Mouse (Mus musculus): Measurements from ENCODE around the gene Grm8.

Grm8 gene

DNA sequence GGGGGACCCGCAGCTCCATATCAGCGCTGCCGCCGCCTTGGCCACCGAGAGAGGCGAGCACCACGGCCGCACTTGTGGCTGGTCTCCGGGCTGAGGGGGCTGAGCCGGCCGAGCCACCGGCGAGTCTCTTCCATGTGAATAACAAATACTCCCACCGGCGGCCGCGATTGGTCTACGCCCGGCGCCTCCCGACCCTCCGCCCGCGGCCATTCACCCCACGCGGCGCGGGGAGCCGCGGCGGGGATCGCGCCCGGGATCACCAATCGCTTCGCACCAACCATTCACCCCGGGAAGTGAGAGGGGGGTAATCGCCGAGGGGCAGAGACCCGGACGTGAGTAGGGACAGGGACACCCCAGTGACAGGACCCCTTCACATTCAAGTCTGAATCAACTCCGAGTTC lies at the start of gene Grm8:
Grm8 (minus strand) TSS at position 178 of the 401 bp plus-strand sequence.
- no peak for DNase-seq (ENCODE audit: low spot score)

DNA sequence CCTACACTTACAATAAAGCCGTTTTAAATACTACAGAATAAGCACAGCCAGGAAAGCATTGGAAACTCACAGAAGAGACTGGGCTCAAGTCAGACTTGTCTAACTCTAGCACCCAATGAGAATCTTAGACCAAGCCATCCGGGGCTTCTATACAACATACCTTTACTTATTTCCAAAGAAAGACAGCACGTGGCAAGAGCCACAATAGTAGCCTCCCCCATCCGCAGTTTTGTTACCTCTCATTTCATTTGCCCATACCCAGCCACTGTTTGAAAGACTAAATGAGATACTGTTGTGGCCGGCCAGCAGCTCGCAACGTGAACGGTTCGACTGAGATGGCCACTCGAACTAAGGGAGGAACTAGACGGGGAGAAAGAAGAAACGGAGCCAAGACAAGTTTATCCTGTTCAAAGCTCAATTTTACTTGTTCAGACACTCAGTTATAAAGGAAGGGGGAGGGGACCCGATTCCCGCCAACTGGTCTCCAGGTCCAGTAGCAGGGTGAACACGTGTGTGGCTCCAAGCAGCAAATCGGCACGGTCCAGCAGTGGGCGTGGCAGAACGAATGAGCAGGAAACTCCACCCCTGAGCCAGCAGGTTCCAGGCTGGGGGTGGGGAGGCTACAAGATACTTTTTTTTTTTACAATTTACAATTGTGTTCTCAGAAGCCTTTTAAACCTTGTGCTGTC lies 35.0 kb upstream of the Grm8 start:
- no peak for DNase-seq (ENCODE audit: low spot score)

DNA sequence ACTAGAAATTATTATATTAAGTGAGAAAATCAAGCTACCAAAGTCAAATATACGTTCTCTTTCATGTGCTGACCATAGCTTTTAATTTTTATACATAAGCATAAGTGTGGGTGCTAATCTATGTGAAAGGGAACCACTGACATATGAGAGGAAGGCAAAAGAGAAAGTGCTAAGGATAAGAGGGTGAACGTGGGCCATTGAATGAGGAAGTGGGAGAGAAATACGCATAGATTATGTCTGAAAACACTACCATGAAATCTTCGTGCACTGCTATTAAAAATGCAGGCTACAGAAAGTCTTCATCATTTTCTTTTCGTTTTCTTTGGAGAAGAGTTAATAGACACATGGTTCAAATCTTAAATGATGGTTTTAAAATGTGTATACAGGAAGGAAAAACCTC lies 25.4 kb upstream of the Grm8 start:
- DNase-seq (ENCODE audit: low spot score): no peak

DNA sequence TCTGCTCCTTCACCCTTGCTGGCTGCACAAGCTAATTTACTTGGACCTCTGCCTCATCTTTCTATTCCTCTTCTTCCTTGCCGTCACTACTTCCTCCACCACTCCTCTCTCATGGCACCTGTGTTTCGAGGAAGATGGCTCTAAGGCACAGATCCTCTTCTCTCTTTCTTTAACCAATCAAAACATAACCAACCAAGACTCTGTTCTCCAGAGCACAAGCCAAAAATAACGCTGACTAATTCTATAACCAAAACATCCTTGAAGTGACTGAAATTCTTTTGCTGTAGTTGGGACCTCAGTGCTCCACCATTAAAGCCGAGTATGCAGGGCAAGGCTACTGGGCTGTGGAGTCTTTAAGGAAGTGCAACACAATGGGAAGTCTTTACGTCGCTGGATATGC lies 11.5 kb upstream of the Grm8 start:
- DNase-seq (ENCODE audit: low spot score): no peak

DNA sequence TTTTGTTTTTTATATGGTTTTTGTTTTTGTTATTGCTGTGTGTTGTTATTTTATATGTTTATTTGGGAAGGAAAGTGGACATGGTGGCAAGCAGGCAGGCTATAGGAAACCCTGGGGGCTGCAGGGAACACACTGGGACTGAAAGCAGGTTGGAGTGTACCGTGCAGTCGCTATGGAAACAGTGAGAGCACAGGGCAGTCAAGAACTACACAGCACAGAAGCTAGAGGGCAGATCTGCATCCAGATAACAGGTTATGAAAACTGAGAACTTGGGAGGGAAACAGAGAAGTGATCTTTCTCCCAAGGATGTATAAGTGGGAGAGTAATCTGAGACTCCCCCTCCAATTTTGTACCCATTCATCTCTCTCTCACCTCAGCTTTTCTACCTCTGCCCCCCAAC lies 7.4 kb upstream of the Grm8 start:
- DNase-seq (ENCODE audit: low spot score): no peak

DNA sequence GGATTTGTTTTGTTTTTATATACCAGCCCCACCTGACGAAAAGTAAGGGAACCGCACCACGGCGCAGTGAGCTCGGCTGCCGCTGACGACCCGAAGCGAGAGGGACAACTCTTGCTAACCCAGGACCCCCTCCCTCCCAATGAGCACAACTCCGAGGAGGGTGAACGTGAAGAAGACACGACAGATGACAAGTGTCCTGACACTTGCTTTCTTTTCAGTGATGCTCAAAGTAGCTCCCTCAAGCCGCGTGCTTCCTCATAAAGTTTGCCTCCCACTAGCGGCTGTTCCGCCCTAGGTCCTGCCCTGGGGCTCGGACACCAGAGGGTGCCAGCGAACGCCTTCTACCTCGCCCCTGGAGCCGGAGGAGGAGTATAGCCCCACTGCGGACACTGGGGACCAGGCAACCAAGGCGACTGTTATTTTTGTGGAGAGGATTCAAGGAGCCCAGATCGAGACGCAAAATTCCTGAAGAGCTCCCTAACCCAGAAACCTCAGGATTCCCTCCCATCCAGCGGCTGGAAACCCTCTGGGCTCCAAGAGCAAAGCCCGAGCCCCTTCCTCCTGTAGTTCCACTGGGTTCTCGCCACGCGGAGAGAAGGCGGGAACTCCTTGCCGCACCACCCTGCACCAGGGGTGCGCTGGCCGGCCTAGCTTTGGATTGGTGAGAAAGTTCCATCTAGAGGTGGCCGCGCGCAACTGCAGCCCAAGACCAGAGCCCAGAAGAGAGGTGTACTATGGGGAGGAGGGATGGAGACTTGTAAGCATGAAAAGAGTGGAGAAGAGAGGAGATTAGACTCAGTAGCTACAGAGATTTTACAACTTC lies 644 bp upstream of the Grm8 start:
- peak; percentile 86 for DNase-seq (ENCODE audit: low spot score)

DNA sequence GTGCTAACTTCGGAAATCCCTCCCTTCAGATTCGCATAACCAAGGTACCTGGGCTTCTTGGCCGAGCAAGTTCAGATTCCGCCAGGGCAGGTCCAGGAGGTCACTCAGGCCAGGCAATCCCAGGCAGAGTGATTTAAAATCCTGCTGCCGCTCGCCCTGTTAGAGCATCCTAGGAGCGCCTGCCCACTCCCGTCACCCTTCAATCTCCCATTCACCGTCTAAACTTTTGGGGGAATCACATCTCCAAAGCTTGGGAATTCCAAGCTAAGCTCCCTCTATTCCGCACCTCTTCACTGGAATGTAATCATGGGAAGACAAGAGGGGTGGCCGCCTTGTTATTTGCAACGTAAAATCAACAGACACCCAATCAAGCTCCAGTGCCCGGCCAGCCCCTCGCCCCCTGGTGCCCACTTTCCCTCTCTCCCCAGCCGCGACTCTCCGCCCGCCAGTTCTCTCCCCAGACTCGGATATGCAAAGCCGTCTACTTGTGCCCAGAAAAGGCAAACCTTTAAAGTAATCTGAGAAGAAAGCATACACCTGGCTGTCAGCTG lies 652 bp downstream of the Grm8 start:
- DNase-seq (ENCODE audit: low spot score): no peak

DNA sequence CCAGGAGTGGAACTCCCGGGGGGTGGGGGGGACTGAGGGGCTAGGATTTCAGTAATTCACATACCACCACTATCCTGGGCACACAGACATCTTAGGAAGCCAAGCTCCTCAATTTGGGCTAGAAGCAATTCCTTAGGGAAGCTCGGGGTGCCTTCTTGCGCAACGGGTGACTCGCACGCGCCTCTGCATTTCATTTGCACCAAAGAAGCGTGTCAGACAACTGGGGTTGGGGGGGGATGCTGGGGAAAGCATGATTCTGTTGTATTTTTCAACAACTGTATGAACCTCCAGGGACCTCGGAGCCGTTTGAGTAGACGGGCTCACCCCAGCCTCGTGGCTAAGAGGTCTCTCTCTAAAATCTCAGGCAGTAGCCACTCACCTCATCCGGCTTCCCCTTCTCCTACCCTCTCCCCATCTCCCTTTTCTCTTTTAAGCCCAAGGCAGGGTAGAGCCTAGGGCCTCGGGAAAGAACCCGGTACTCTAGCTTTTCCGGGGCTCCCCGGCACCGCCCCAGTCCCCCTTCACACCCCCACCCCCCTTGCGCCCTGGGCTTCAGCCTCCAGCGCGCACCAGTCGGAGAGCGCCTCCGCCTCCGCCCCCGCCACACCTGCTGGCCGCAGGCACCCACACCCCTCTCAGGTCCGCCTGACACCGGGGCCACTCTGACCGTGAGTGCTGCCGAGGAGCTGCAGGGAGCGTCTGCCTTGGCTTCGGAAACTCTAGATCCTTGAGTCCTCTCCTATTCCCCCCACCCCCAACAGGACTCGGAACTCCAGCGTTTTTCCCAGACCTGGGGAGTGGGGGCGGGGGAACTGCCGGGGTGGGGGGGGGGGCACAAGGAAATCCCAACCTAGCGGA lies 1.5 kb downstream of the Grm8 start:
- DNase-seq (ENCODE audit: low spot score): no peak

DNA sequence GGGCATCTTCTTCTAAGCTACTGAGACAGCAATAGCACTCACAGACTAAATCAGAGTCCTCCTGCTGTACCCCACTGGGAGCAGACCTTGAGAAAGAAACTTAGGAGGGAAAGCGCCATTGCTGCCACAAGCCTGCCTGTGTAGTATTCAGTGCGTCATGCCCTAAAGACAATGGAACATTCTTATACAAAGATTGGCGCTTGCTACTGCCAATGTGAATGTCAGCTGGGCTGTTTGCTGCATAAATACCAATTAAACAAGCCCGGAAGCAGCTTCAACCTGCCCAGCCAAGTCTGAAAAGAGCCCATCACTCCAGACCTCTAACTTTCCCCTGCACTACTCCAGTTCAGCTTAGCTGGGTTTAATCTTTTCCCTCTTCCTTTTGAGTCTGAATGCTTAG lies 2.9 kb downstream of the Grm8 start:
- no peak for DNase-seq (ENCODE audit: low spot score)

DNA sequence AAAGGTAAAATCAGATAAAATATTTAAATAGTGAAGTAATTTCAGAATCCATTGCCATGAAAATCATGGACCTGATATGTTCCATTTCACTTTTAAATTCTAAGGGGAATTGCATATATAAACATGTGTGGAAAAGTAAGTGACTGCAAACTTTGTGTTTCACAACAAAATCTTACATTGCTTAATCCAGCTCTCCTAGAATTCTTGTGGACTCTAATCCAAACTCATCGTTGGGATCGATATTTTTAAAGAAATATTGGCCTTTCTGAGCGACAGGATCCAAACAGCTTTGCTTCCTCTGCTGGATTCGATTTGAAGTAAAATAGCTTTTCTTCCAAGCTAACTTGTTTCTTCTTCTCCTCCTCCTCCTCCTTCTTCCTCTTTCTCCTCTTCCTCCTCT lies 6.1 kb downstream of the Grm8 start:
- DNase-seq (ENCODE audit: low spot score): no peak

DNA sequence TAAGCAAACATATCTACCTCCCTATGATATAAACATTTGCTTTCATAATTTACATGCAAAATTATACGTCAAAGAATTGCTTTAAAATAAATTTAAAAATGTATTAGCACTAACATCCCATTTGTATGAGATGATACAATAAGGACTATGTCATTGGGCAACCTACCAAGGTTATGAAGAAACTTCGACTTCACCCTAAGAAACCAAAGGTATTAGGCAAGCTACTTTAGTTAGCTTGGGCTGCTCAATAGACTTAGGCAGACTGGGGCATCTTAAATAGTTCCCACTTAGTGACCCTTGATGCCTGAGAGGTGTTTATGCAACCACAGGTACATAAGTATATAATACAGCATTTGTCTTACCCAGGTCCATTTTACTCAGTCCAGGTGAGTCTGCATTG lies 19.5 kb downstream of the Grm8 start:
- DNase-seq (ENCODE audit: low spot score): no peak

DNA sequence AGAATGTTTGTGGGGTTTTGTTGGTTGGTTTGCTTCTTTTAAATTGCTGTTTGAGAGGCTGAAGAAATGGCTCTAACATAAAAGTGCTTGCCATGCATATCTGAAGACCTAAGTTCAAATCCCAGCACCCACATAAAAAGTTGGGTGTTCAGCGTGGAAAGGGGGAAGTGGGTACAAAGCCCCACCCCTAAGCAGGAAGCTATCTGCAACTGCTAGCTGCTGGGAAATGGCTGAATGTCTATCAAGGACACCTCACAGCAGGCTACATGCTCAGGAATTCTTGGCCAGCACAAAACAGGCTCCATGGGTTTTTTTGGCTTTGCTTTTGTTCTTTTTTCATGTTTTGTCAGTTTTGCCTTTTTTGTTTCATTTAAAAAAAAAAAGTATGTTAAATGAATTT lies 20.1 kb downstream of the Grm8 start:
- DNase-seq (ENCODE audit: low spot score): no peak

DNA sequence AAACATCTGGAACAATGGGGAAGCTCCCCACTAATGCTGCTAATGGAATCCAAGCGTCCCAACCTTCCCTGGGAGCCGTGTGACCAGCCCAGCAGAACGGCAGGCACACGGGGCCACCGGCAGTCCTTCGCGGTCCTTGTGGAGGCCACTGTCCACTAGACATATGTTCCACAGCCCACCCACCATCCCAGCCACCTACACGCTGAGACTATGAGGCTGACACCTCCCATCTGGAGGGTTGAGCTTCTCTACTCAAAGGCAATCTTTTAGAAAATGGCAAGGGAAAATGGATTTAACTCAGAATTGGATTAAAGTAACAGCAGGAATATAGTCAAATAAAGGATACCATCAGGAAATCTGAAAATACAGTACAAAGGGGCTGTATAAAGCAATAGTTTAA lies 23.4 kb downstream of the Grm8 start:
- DNase-seq (ENCODE audit: low spot score): no peak

DNA sequence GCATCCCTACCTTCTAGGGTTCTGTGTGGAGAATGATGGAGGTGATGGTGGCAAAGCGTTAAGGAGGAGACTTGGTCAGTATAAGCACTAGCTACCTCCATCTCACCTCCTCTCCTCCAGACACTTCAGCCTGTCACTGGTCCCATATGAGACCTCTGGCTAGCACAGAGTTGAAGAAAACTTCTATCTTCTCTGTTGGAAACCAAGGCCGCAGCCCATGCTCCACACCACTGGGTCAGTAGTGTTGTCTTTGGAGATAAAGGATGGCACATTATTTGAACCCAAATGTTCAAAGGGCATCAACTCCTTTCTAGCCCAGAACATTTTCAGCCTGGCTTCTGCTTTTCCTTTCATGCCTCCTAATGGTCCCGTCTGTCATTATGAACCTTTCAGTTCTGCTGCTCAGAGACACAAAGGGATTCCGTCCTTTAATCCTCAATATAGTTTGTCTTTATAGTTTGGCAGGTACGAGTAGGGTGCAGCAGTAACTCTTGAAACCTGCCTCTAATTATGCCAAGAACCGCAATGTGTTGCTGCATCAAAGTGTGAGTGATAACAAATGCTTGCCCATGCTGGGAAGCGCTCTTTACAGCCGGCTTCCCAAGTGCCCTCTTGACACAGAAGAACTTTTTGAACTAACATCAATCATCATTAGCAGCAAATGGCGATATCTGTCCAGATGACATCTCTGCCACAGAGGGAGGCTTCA lies 32.2 kb downstream of the Grm8 start:
- DNase-seq (ENCODE audit: low spot score): no peak

DNA sequence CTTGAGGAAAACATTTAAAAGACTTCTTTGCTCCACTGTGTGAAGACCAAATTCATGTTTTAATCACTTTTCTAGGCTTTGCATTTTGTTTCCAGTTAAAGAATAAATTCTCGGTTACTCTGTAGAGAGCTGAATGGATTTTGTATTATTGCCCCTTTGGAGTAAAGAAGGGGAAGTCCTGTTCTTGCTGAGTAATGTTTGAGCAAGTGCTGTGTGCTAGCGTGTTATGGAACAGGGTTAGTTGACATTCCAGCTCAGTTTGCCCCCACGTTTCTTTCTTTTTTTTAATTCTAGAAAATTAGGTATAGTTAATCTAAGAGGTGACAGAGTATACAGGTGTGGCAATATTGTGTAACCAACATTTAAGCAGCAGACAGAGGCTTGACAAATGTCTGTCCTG lies 35.0 kb downstream of the Grm8 start:
- DNase-seq (ENCODE audit: low spot score): no peak

DNA sequence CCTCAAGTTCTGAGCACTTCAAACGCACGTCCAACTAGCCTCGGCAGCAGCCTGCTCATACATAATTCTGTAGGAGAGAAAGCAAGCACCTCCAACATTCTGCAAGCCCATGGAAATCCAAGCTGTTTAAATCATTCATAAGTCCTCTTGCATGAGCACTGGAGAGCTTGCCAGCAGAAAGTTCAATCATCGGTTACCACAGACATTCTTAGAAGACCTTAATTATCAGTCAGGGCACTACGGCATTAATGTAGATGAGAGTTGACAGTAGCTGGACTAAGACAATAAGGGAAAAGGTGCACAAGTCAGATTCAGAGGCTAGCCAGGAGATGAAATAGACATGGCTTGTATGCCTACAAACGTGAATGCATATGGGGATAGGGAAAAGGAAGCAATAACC lies 42.5 kb downstream of the Grm8 start:
- no peak for DNase-seq (ENCODE audit: low spot score)

DNA sequence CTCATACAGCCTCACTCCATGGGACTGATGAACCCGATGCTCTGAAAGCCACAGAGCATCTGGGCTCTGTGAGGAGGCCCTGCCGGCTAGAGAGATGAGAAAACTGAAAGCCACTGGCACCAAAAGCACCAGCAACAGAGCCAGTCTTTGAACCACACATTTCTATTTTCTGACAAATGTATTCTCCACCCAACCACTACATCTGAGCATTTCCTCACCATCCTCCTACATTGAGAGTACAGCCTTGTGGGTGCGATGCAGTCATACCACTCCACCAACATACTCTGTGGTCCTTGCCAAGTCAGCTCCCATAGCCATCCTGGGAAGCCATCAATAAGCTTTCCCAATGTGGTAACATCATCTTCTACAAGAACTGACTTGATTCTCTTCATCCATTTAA lies 43.1 kb downstream of the Grm8 start:
- DNase-seq (ENCODE audit: low spot score): peak; percentile 40

DNA sequence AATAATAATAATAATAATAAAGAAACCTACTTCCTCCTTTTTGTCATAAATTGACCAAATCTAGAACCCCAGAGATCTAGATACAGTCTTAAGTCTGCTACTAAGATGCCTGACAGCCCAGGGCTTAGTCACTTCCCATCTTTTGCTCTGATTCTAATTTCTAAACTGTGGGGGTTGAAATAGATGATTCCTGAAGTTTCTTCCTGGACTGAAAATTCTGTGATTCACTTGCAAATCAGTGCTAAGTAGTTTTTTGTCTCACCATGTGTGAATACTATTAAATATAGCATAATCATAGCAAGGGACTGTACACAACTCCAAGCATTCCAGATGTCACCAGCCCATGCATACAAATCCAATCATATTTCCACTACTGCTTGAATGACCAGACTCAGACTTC lies 44.0 kb downstream of the Grm8 start:
- DNase-seq (ENCODE audit: low spot score): peak; percentile 5

DNA sequence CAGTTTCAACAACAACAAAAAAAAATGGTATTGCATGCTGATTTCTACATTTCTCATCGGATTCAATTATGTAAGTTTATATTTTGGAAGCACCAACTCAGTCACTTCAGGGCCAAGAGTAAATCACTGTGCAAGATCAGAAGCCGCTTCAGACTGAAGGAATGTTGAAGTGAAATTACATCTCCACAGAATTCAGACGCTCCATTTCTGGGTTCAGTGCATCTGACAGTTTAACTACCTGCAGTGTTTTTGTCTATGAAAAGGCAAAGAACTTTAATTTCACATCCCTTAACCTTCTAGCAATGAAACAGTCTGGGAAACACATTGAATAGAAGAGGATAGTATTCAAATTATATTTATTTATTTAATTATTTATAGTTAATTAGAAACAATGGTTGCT lies 59.4 kb downstream of the Grm8 start:
- DNase-seq (ENCODE audit: low spot score): no peak

DNA sequence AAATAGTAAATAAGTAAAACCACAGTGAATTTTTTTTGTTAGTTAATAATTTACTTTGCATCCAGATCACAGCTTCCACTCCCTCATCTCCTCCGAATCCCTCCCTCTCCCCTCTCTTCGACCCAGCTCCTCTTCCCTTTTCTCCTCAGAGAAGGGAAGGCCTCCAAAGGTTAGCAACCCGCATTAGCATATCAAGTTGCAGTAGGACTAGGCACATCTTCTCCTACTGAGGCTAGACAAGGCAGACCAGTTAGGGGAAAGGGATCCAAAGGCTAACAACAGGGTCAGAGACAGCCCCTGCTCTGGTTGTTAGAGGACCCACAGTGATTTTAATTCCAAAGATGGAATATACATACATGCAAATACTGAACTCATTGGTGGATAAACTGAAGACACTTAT lies 60.5 kb downstream of the Grm8 start:
- DNase-seq (ENCODE audit: low spot score): no peak

DNA sequence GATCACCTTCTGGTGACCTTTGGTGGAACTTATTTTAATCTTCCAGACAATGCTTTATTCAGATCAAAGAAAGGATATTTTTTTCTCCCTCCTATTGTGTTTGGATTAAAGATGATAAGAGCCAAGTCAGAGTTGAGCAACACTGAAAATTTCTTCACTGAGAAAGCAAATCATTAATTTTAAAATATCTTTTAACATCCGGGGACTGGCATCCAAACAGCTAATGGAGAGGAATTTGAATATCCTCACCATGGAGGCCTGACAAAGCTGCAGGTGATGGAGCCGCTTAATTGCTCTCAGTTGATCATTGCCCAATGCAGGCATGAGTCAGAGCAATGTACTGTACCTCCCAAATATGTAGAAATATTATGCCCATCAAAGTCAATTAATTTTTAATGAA lies 83.0 kb downstream of the Grm8 start:
- DNase-seq (ENCODE audit: low spot score): no peak

DNA sequence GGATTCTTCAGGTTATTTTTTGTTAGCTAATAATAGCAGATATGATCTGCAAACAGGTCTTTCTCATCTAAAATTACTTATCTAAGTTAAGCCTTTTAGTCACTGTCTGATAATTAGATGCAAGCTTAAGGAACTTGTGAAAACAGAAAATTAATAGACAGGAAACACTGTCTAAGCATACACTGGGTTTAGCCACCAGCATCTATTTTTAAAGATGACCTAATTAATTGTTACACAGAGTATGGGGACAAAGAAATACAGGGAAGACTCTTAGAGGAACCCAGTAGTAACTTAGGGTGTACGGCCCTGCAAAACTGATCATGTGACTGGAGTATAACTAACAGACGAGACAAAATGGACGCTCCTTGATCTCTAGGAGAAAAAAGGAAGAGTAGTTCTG lies 92.6 kb downstream of the Grm8 start:
- DNase-seq (ENCODE audit: low spot score): no peak

All from left cerebral cortex, adult 11 months (tissue).